Mouse (Mus musculus) liver, embryonic 16.5 days (tissue): ENCODE measurements around the gene G430095P16Rik. TPM values are rescaled to one million over a fixed set of nuclear protein-coding genes. Genes with fewer than 3 reads are reported as not detected.

Experiments
- ATAC-seq: fragments of 200-750 bp; cut with Nextera tagmentation; 2 replicates; pipeline ENCODE4 v1.8.0; 2017; ENCODE audit warnings: low read depth, mild to moderate bottlenecking, moderate number of reproducible peaks, moderate library complexity
- H3K27ac ChIP-seq: fragments of 300-500 bp; sonication (generic); 2 replicates; pipeline ENCODE4 v1.5.1; 2014; ENCODE audit warnings: mild to moderate bottlenecking, low read length
- H3K27me3 ChIP-seq: fragments of 300-500 bp; sonication (generic); 2 replicates; pipeline ENCODE4 v1.6.1; 2014; ENCODE audit warnings: low read depth, low read length, mixed read lengths; ENCODE audit not compliant: control insufficient read depth, insufficient read depth
- H3K36me3 ChIP-seq: fragments of 300-500 bp; sonication (generic); 2 replicates; pipeline ENCODE4 v1.6.1; 2014; ENCODE audit warnings: mild to moderate bottlenecking; ENCODE audit not compliant: control insufficient read depth, insufficient read depth
- H3K4me1 ChIP-seq: fragments of 300-500 bp; sonication (generic); 2 replicates; pipeline ENCODE4 v1.6.1; 2014; ENCODE audit warnings: low read depth, low read length, mixed read lengths; ENCODE audit not compliant: control insufficient read depth
- H3K4me2 ChIP-seq: fragments of 300-500 bp; sonication (generic); 2 replicates; pipeline ENCODE4 v1.6.1; 2014; ENCODE audit warnings: low read depth, low read length, mixed read lengths
- H3K4me3 ChIP-seq: fragments of 300-500 bp; sonication (generic); 2 replicates; pipeline ENCODE4 v1.5.1; 2014; ENCODE audit warnings: low read depth, mild to moderate bottlenecking, low read length
- H3K9ac ChIP-seq: fragments of 300-500 bp; sonication (generic); 2 replicates; pipeline ENCODE4 v1.6.1; 2014; ENCODE audit warnings: low read depth, low read length
- H3K9me3 ChIP-seq: fragments of 300-500 bp; sonication (generic); replicated peaks from 2 replicates; pipeline ENCODE4 v1.6.1; 2016; ENCODE audit warnings: low read length; ENCODE audit not compliant: control insufficient read depth
- WGBS: fragments of 180-500 bp; shearing (Covaris S2); extraction: QIAGEN DNeasy Blood & Tissue Kit; methylation state at CpG from one replicate; pipeline ENCODE4 v1.1.7; 2014; ENCODE audit not compliant: insufficient replicate concordance; 5-methylcytosine and 5-hydroxymethylcytosine counted together
- polyA plus RNA-seq: library from polyadenylated mRNA; unstranded; fragments of >200 nt; fragmentation: Nextera tagmentation; extraction: Ambion mirVana; gene quantifications from 2 replicates; pipeline ENCODE4 v1.2.1, GENCODE M21; 2015

The G430095P16Rik gene
- polyA plus RNA-seq, 1 experiment from 2014 or later: 7.0 TPM

DNA sequence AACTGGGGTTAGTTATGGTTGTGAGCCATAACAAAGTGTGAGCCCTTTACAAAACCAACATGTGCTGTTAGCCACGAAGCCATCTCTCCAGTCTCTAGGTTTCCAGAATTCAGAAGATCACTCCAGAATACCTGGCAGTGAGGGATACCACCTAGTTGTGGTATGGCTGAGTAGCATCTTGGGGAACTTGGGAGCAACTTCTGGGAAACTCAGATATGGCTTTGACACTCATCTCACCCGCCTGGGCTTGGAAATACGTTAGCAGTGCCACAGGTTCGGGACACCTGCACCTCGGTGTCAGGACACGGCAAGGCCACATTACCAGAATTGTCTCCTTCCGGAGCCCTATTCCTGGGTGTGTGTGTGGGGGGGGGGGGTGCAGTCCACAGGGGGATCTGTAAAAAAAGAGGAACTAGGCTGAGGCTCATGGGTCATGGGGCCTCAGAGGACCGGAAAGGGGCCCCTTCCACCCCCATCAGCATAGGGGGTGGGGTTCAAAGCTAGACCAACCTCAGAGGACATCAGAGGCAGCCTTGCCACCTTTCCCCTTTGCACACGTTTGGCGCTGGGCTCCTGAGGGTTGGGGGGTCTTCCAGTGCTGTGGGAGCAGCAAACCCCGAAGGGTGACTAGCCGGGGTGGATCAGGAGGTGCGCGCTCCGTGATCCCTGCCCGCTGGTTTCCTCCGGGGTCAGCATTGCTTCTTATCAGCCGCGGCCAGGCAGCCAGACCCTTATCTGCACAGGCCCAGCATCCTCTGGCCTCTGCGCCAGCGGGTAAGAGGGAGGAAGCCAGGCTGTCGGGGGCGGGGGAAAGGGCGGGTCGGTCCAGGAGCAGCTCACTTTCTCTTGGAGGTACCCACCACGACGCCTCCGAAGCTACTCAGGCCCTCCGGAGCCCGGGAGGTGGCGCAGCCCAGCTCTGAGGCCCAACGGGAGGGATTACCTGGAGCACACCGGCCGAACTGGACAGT lies 21.6 kb upstream of the G430095P16Rik start, which contains the start of gene Lyl1:
Gene Lyl1 (plus strand): TSS at position 517 of the 971 bp plus-strand sequence.
- peak within 1 kb of the TSS; percentile 83 for H3K9ac ChIP-seq
- peak within 1 kb of the TSS; percentile 98 for H3K27ac ChIP-seq
- peaks cover 4% of the 10 kb centered on the region; the same call in 1 of the 2 replicates for H3K27me3 ChIP-seq
- 2% methylated on average over 34 of the region's 34 CpGs for WGBS
- peak within 1 kb of the TSS; percentile 93 for H3K4me2 ChIP-seq
- H3K36me3 ChIP-seq: peaks cover 36% of the 10 kb centered on the region
- H3K4me3 ChIP-seq: peak within 1 kb of the TSS; percentile 71
- H3K9me3 ChIP-seq: no peaks in the 10 kb centered on the region
- H3K4me1 ChIP-seq: peaks cover 56% of the 10 kb centered on the region
- ATAC-seq: peak; percentile 90

DNA sequence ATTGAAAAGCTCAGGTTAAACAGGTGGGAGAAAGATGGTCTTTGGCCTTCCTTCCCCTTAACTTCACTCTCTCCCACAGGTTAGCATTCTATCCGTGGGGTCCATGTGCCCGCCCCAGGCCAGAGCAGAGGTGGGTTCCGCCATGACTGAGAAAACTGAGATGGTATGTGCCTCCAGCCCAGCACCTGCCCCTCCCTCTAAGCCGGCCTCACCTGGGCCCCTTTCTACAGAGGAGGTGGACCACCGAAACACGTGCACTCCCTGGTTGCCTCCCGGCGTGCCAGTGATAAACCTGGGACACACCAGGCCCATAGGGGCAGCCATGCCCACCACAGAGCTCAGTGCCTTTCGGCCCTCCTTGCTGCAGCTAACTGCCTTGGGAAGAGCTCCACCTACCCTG lies 20.2 kb upstream of the G430095P16Rik start:
- Histone ChIP-seq H3K9ac (peak overlapping the region; percentile 83), H3K36me3 (peaks cover 28% of the 10 kb centered on the region), H3K4me1 (peaks cover 70% of the 10 kb centered on the region), H3K27me3 (peaks cover 17% of the 10 kb centered on the region), H3K4me2 (peak overlapping the region; percentile 93), H3K9me3 (no peaks in the 10 kb centered on the region), H3K4me3 (peak overlapping the region; percentile 71), H3K27ac (peak overlapping the region; percentile 98)
- ATAC-seq: no peak
- WGBS: 16% methylated on average over 9 of the region's 9 CpGs

DNA sequence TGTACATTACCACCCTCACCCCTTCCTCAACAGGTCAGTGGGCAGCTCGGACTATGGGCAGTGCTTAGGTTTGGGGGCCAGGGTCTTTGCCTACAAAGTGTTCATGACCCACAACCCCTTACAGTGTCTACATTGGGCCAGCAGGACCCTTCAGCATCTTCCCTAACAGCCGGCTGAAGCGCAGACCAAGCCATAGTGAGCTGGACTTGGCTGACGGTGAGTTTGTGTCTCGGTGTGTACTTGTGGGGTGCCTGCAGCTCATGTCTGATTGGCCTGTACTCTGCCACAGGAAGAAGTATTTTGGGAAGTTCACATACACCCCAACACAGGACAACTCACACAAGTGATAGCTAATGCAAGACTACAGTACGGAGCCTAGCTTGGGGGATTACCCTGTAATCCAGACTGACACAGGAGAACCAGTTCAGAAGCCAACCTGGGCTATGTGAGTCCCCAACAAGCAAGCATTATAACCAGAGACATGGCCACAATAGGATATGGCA lies 19.8 kb upstream of the G430095P16Rik start:
- H3K36me3 ChIP-seq: peaks cover 24% of the 10 kb centered on the region
- 17% methylated on average over 6 of the region's 6 CpGs for WGBS
- peak overlapping the region; percentile 98 for H3K27ac ChIP-seq
- peak overlapping the region; percentile 71 for H3K4me3 ChIP-seq
- ATAC-seq: no peak
- H3K9me3 ChIP-seq: no peaks in the 10 kb centered on the region
- H3K4me2 ChIP-seq: peak overlapping the region; percentile 93
- peak overlapping the region; percentile 83 for H3K9ac ChIP-seq
- peaks cover 22% of the 10 kb centered on the region for H3K27me3 ChIP-seq
- peaks cover 72% of the 10 kb centered on the region for H3K4me1 ChIP-seq

DNA sequence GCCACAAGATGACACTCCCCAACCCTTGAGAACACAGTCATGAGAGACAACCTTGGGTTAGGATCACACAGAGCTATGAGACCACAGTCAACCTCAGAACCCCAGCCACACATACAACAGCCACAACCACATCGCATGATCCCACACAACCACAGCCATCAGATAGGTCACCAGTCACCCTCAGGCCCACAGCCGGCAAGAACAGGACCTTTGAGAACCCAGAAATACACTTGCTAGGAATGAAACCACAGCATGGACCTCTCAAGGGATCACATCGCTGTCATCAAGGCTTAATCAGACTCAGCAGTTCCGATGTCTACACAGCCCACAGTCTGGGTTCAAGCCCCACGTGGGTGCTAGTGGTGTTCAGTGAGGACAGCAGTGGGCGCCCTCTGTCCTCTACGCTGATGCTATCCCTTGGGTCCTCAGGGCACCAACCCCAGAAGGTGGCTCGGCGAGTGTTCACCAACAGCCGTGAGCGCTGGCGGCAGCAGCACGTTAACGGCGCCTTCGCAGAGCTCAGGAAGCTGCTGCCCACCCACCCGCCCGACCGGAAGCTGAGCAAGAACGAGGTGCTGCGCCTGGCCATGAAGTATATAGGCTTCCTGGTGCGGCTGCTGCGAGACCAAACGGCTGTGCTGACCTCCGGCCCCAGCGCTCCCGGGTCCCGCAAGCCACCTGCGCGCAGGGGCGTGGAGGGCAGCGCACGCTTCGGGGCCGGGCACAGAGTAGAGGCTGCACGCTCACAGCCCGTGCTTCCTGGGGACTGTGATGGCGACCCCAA lies 19.1 kb upstream of the G430095P16Rik start:
- Histone ChIP-seq H3K27ac (peak overlapping the region; percentile 98), H3K9ac (peak overlapping the region; percentile 83), H3K36me3 (peaks cover 20% of the 10 kb centered on the region), H3K9me3 (no peaks in the 10 kb centered on the region), H3K27me3 (peaks cover 26% of the 10 kb centered on the region), H3K4me1 (peaks cover 75% of the 10 kb centered on the region), H3K4me2 (peak overlapping the region; percentile 93), H3K4me3 (peak overlapping the region; percentile 71)
- WGBS: 3% methylated on average over 38 of the region's 38 CpGs
- no peak for ATAC-seq

DNA sequence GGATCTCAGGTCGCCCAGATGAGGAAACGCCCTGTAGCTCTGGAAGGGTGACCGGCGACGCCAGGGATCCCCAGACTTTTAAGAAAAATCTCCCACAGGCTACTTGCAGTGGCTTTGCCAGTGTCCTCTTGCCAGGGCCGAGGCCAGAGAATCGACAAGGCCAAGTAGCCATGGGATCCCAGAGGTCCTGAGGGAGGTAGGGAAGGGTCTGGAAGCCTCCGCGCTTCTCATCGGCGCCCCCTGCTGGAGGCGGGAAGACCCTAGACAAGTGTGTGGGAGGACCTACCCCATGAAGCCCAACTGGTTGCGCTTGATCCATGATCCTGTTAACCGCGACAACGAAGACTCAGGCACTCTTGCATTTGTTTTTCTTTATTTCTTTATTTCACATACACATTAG lies 18.5 kb upstream of the G430095P16Rik start:
- H3K4me1 ChIP-seq: peaks cover 75% of the 10 kb centered on the region
- peak overlapping the region; percentile 98 for H3K27ac ChIP-seq
- peaks cover 18% of the 10 kb centered on the region for H3K36me3 ChIP-seq
- H3K4me3 ChIP-seq: peak overlapping the region; percentile 71
- H3K4me2 ChIP-seq: peak overlapping the region; percentile 93
- peak; percentile 12; the same call in 1 of the 2 replicates for ATAC-seq
- H3K9ac ChIP-seq: peak overlapping the region; percentile 83
- 1% methylated on average over 16 of the region's 16 CpGs for WGBS
- no peaks in the 10 kb centered on the region for H3K9me3 ChIP-seq
- H3K27me3 ChIP-seq: peaks cover 29% of the 10 kb centered on the region

DNA sequence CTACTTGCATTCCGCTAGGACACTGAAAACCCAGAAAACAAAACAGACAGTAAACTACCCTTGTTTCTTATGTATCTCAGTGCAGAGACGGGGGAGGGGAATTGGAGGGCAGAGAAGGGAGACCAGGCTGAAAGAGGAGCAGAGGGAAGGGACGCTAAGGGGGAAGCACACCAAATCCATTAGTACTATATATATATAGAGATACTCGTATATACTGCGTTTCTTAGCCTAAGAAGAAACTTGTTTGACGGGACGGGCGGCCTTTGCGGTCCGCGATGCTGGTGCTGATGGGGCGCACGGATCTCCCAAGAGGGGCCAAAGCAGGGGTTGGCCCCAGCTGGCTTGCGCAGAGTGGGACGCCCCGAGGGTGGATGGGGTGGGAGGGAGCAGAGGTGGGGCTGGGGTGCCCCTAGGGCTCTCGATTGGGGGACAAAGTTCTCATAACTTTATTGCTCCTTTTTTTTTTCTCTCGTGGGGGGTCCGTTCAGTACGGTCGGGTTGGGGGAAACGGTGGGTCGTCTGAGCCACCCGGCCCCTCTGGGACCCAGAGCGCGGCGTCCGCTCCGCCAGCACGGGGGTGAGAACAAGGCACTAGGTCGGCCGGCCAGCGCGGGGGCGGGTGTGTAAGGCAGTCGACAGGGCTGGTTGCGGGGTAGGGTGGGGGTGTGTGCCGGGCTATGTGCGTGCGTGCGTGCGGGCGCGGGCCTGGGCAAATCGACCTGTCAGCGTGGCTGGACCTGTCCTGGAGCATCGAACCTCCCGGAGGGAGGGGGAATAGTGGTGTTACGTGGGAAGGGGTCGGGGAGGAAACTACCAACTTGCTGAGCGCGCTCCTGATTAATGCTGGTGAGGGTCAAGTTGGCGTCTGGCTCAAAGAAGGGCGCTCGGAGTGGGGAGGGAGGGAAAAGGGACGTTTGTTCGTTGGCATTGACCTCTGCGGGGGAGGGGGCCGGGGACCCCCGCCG lies 17.7 kb upstream of the G430095P16Rik start:
- under 1% methylated on average over 61 of the region's 61 CpGs for WGBS
- H3K9ac ChIP-seq: peak overlapping the region; percentile 83
- H3K27me3 ChIP-seq: peaks cover 29% of the 10 kb centered on the region
- peak overlapping the region; percentile 93 for H3K4me2 ChIP-seq
- H3K4me1 ChIP-seq: peaks cover 68% of the 10 kb centered on the region
- H3K9me3 ChIP-seq: no peaks in the 10 kb centered on the region
- peak overlapping the region; percentile 71 for H3K4me3 ChIP-seq
- peaks cover 17% of the 10 kb centered on the region for H3K36me3 ChIP-seq
- peak overlapping the region; percentile 98 for H3K27ac ChIP-seq
- ATAC-seq: no peak

DNA sequence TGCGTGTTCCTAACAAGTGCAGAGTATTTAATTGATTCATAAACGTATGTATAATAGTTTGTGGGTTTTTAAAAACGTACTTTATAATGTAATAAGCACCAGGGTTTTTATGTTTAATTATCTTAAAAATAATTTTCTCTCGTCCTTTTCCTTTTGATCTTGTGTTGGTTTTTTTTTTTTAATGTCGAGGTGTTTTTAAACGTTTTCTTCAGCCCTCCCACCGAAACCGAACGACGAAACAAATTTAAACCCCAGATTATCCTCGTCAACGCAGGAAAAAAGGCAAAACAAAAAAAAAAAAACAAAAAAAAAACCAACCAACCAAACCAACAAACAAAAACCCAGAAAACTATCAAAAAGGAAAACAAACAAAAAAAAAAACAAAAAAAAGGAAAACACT lies 16.8 kb upstream of the G430095P16Rik start:
- H3K9ac ChIP-seq: peak overlapping the region; percentile 83
- H3K4me3 ChIP-seq: peak overlapping the region; percentile 71
- WGBS: 2% methylated on average over 12 of the region's 12 CpGs
- H3K9me3 ChIP-seq: no peaks in the 10 kb centered on the region
- peak overlapping the region; percentile 98 for H3K27ac ChIP-seq
- peaks cover 60% of the 10 kb centered on the region for H3K4me1 ChIP-seq
- peak overlapping the region; percentile 93 for H3K4me2 ChIP-seq
- H3K27me3 ChIP-seq: peaks cover 29% of the 10 kb centered on the region
- H3K36me3 ChIP-seq: peaks cover 17% of the 10 kb centered on the region
- ATAC-seq: no peak
